Mouse (Mus musculus) kidney, postnatal 0 days (tissue): ENCODE measurements around the gene Pigyl. TPM values are rescaled to one million over a fixed set of nuclear protein-coding genes. Genes with fewer than 3 reads are reported as not detected.

Experiments
- ATAC-seq: fragments of 200-750 bp; cut with Nextera tagmentation; replicated peaks from 2 replicates; pipeline ENCODE4 v1.8.0; 2017; ENCODE audit warnings: low read depth, moderate number of reproducible peaks, moderate TSS enrichment, moderate library complexity; ENCODE audit not compliant: low FRiP score
- DNase-seq: peaks from one replicate; pipeline ENCODE4 v3.0.0-alpha.2; 2016; ENCODE audit warnings: low spot score
- H3K27ac ChIP-seq: fragments of 300-500 bp; sonication (generic); 2 replicates; pipeline ENCODE4 v1.5.1; 2014; ENCODE audit warnings: mild to moderate bottlenecking
- H3K27me3 ChIP-seq: fragments of 300-500 bp; sonication (generic); 2 replicates; pipeline ENCODE4 v1.6.1; 2014; ENCODE audit warnings: low read length, mixed read lengths; ENCODE audit not compliant: insufficient read depth
- H3K36me3 ChIP-seq: fragments of 300-500 bp; sonication (generic); 2 replicates; pipeline ENCODE4 v1.6.1; 2014; ENCODE audit warnings: low read length, mixed read lengths; ENCODE audit not compliant: insufficient read depth
- H3K4me1 ChIP-seq: fragments of 300-500 bp; sonication (generic); replicated peaks from 2 replicates; pipeline ENCODE4 v1.6.1; 2014; ENCODE audit warnings: antibody characterized with exemption, low read length, mixed read lengths; ENCODE audit not compliant: insufficient read depth
- H3K4me2 ChIP-seq: fragments of 300-500 bp; sonication (generic); 2 replicates; pipeline ENCODE4 v1.6.1; 2014; ENCODE audit warnings: mild to moderate bottlenecking, low read length, moderate library complexity, mixed read lengths
- H3K4me3 ChIP-seq: fragments of 300-500 bp; sonication (generic); replicated peaks from 2 replicates; pipeline ENCODE4 v1.5.1; 2014; ENCODE audit warnings: low read depth, low read length
- H3K9ac ChIP-seq: fragments of 300-500 bp; sonication (generic); 2 replicates; pipeline ENCODE4 v1.6.1; 2014; ENCODE audit warnings: low read depth, low read length
- H3K9me3 ChIP-seq: fragments of 300-500 bp; sonication (generic); replicated peaks from 2 replicates; pipeline ENCODE4 v1.6.1; 2016; ENCODE audit warnings: low read length, inconsistent platforms, mixed read lengths
- CTCF ChIP-seq: IDR thresholded peaks from 2 replicates; pipeline ENCODE4 v1.5.1; 2016; ENCODE audit warnings: antibody characterized with exemption, low read depth, mild to moderate bottlenecking, moderate library complexity
- WGBS: fragments of 180-500 bp; shearing (Covaris S2); extraction: QIAGEN DNeasy Blood & Tissue Kit; methylation state at CpG from one replicate; pipeline ENCODE4 v1.1.7; 2014; 5-methylcytosine and 5-hydroxymethylcytosine counted together
- polyA plus RNA-seq: library from polyadenylated mRNA; unstranded; fragments of >200 nt; fragmentation: Nextera tagmentation; extraction: Ambion mirVana; gene quantifications from 2 replicates; pipeline ENCODE4 v1.2.1, GENCODE M21; 2015

The Pigyl gene
- polyA plus RNA-seq, 1 experiment from 2014 or later, result 111 TPM

DNA sequence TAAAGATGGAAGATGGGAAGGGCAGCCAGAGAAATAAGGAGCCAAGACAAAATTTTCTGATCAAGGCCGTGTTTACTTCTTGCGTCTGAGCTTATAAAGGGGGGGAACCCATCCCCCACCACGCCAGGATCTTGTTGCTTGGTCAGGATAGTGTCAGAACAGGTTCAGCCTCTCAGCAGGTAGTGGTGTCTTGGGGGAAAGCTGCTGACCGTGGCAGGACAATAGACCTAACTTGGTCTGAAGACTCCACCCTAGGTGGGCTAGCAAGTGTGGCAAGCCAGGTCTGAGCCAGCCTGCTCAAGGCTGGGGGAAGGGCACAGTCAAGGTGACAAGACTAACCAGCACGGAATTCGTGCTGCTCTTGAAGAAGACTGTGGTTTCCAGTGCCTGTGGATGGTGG lies 4.7 kb downstream of the Pigyl start:
- Histone ChIP-seq H3K4me3 (no peak overlapping the region), H3K4me2 (no peak overlapping the region)
- ATAC-seq, result no peak

DNA sequence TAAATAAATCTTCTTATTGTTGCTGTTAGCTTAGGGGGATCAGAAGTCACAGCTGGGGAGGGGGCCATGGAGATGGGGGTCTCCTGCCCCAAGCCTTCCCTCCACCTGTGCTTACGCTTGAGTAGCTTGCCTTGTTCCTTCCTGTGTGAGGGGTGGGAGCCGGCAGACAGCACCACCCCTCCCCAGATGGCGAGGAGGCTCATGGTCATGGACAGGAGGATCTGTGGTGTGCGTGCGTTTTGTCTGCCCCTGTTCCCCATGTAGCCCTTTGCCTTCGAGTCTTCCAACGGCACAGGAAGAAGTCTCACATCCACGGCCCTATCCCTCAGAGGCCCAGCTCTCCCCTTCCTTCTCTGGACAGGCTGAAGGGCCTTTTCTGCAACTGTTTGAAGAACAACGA lies 5.7 kb downstream of the Pigyl start:
- no peak for TF ChIP-seq CTCF
- Histone ChIP-seq H3K4me2 (no peak overlapping the region), H3K4me1 (peaks cover 4% of the 10 kb centered on the region; the same call in 1 of the 2 replicates), H3K36me3 (no peaks in the 10 kb centered on the region; the same call in 1 of the 2 replicates), H3K9ac (no peak overlapping the region), H3K4me3 (no peak overlapping the region), H3K27me3 (no peaks in the 10 kb centered on the region), H3K27ac (no peak overlapping the region), H3K9me3 (no peaks in the 10 kb centered on the region)
- WGBS, result 81% methylated on average over 9 of the region's 9 CpGs
- ATAC-seq (no peak), DNase-seq (no peak)

More for the DNA sequence above, 4.7 kb downstream of the Pigyl start:
- Histone ChIP-seq H3K9ac (no peak overlapping the region), H3K9me3 (no peaks in the 10 kb centered on the region), H3K27me3 (no peaks in the 10 kb centered on the region), H3K36me3 (no peaks in the 10 kb centered on the region; the same call in 1 of the 2 replicates), H3K27ac (no peak overlapping the region), H3K4me1 (peaks cover 7% of the 10 kb centered on the region; the same call in 1 of the 2 replicates)
- TF ChIP-seq CTCF, result no peak
- 36% methylated on average over 6 of the region's 6 CpGs for WGBS
- DNase-seq, result no peak

DNA sequence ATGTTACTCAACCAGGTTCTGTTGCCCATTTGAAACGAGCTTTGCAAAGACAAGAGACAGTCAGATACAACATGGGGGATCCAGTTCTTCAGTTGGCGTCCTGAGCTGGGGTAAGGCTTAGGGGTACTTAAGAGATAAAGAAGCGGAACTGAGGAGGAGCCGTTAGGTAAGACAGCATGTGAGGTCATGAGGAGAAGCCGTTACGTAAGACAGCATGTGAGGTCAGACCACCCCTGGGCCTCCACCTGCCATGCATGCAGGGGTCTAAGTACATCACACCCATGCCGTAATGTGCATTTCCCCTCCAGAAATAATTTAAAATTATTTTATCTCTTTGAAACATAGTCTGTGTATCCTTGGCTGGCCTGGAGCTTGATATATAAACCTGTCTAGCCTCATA lies 6.3 kb downstream of the Pigyl start:
- no peak for TF ChIP-seq CTCF
- no peak for DNase-seq

DNA sequence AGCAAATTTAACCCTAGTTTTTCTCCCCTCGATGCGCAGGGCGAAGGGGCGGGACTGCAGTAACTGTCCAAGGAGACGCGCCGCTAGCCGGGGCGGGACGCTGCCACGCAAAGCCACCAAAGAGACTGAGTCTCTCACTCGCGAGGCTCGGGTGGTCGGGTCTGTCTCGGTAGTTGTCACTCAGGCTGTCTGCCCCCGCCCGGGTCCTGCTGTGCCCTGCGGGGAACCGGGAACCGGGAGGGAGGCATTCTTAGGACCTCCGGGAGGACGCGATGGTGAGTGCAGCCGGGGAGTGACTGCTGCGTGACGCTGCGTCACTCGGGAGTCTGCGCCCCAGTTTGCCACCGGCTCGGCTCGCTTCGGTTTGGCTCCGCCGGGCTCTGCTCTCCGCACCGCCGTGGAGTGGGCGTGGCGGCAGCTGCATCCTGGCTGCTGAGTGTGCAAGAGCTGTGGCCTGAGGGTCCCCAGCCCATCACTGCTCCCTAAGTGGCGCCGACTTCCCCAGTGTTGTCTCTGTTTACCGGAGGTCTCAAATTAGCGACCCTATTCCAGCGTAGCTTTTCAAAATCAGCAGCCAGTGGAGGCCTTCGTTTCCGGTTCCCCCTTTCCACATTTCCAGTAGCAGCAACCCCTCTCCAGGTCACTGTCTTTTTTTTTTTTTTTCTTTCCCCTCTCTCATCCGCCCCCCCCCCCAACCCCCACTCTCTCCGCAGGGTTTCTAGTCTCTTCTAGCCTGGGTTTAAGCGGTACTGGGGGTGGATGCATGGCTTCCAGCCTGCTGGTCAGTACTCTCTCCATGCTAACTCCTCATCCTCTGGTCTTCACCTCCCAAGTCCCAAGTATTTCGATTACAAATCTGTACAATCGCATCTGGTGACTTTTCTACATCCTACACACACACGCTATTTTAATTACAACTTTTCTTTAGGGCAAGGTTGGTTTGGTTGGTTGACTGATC lies 8.3 kb downstream of the Pigyl start:
- no peak for TF ChIP-seq CTCF
- no peaks in the 10 kb centered on the region for H3K4me1 ChIP-seq
- DNase-seq, result peak; percentile 59
- no peaks in the 10 kb centered on the region for H3K9me3 ChIP-seq
- H3K27ac ChIP-seq, result no peak overlapping the region
- WGBS, result 3% methylated on average over 53 of the region's 54 CpGs
- peak overlapping the region; percentile 55 for H3K9ac ChIP-seq
- H3K4me2 ChIP-seq, result peak overlapping the region; percentile 83
- peak overlapping the region; percentile 51 for H3K4me3 ChIP-seq
- H3K36me3 ChIP-seq, result no peaks in the 10 kb centered on the region
- H3K27me3 ChIP-seq, result no peaks in the 10 kb centered on the region
- ATAC-seq, result peak; percentile 62

More for the DNA sequence above, 6.3 kb downstream of the Pigyl start:
- WGBS, result 84% methylated on average over 7 of the region's 7 CpGs
- Histone ChIP-seq H3K4me3 (no peak overlapping the region), H3K27ac (no peak overlapping the region), H3K9ac (no peak overlapping the region), H3K27me3 (no peaks in the 10 kb centered on the region), H3K4me1 (no peaks in the 10 kb centered on the region), H3K36me3 (no peaks in the 10 kb centered on the region; the same call in 1 of the 2 replicates), H3K4me2 (no peak overlapping the region), H3K9me3 (no peaks in the 10 kb centered on the region)
- ATAC-seq, result no peak

DNA sequence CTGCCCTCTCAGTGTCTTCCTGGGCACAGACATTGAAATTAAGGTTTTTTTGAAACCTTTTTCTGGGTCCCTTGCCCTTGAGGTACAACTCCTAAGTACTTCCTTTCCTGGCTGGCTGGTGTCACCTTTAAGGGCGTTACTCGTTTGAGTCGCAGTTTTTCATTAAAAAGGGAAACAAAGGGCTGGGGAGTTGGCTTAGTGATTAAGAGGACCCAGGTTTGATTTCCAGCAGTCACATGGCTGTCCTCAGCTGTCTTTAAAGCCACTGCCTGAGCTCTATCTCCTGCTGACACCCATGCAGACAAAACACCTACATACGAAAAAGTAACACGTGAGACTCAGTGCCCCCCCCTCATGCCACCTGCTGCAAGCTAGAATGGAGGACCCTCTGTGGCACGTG lies 9.3 kb downstream of the Pigyl start:
- WGBS, result 56% methylated on average over 6 of the region's 6 CpGs
- H3K36me3 ChIP-seq, result no peaks in the 10 kb centered on the region
- no peak for TF ChIP-seq CTCF
- H3K4me2 ChIP-seq, result no peak overlapping the region
- no peak overlapping the region for H3K9ac ChIP-seq
- H3K9me3 ChIP-seq, result no peaks in the 10 kb centered on the region
- H3K4me1 ChIP-seq, result no peaks in the 10 kb centered on the region
- H3K4me3 ChIP-seq, result no peak overlapping the region
- H3K27me3 ChIP-seq, result no peaks in the 10 kb centered on the region
- DNase-seq (no peak), ATAC-seq (no peak)
- no peak overlapping the region for H3K27ac ChIP-seq

DNA sequence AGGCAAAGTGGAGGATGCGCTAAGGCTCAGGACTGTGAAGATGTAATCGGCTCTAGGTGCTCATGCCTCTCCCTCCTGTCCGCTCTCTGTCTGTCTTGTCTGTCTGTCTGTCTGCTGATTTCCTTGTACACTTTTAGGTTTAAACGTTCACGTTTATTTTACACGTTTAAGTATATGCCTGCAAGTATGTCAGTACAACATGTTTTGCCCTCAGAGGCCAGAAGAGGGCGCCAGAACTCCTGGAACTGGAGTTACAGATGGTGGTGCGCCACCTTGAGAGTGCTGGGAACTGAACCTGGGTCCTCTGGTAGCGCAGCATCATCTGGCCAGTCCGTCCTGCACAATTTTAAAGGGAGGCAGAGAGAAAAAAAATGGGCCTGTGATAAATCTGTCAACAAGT lies 10.0 kb downstream of the Pigyl start:
- H3K36me3 ChIP-seq, result no peaks in the 10 kb centered on the region
- WGBS, result 88% methylated on average over 10 of the region's 10 CpGs
- DNase-seq, result no peak
- no peaks in the 10 kb centered on the region for H3K9me3 ChIP-seq
- no peak overlapping the region for H3K27ac ChIP-seq
- no peak overlapping the region for H3K9ac ChIP-seq
- H3K4me1 ChIP-seq, result no peaks in the 10 kb centered on the region
- H3K4me2 ChIP-seq, result no peak overlapping the region
- ATAC-seq, result no peak
- TF ChIP-seq CTCF, result 0 out of 2 replicates have a peak, but pooled peaks have one; percentile 14
- H3K4me3 ChIP-seq, result no peak overlapping the region
- no peaks in the 10 kb centered on the region for H3K27me3 ChIP-seq
